Mouse (Mus musculus): Measurements from ENCODE around the gene Cant1. TPM values are rescaled to one million over a fixed set of nuclear protein-coding genes. Genes with fewer than 3 reads are reported as not detected.

The Cant1 gene
- polyA plus RNA-seq, 1 experiment from 2014 or later = 21.7 TPM

DNA sequence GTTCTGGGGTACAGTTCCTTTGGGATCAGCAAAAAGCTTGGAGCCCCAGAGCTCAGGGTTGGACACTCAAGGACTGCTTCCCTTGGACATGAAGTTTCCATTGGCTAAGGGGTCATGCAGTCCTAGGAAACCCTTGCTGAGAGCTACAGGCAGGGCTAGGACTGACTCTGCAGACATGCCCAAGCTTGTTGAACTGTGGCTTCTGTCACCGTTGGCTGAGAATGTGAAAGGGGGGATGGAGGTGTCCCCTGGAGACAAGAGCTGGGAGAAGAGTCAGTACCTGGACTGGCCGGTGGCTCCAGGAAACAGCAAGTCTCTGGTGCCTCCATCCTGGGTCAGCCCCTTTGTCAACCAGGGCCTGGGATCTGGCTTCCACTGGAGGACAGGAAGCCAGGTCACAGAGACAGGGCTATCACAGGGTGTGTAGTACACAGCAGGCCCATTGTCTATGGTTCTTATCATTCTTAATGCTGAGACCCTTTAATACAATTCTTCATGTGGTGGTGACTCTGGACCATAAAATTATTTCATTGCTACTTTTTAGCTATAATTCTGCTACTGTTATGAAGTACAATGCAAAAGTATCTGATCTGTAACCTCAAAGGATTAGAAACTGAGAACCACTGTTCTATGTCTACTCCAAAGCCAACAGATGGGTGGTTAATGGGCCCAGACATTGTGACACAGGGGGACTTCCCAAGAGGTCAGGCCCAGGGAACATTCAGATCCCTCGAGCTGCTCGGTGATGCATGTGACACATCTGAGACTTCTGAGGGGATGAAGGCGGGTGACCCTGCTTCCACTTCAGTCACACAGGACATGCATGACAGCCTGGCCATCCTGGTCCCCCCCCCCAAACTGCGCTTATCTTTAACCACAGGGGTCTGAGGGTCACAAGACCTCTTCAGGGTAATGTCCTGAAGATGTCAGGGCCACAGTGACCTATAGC lies 14.7 kb downstream of the Cant1 start:
- Histone ChIP-seq H3K9me3 (ENCODE audit: control insufficient read depth, low read length) (no peaks in the 10 kb centered on the region), H3K36me3 (ENCODE audit: control insufficient read depth, insufficient read depth, low read length) (peaks cover 4% of the 10 kb centered on the region), H3K9ac (ENCODE audit: low read length) (no peak overlapping the region), H3K4me1 (ENCODE audit: control insufficient read depth, insufficient read depth, low read length) (no peaks in the 10 kb centered on the region), H3K27ac (ENCODE audit: low read depth, low read length) (no peak overlapping the region), H3K27me3 (ENCODE audit: control insufficient read depth, insufficient read depth, low read length) (no peaks in the 10 kb centered on the region), H3K4me3 (ENCODE audit: low read depth, low read length) (no peak overlapping the region), H3K4me2 (no peak overlapping the region)
- DNase-seq (ENCODE audit: low spot score, missing footprints) (no peak), ATAC-seq (ENCODE audit: low FRiP score) (no peak)
- WGBS = 66% methylated on average over 6 of the region's 6 CpGs

DNA sequence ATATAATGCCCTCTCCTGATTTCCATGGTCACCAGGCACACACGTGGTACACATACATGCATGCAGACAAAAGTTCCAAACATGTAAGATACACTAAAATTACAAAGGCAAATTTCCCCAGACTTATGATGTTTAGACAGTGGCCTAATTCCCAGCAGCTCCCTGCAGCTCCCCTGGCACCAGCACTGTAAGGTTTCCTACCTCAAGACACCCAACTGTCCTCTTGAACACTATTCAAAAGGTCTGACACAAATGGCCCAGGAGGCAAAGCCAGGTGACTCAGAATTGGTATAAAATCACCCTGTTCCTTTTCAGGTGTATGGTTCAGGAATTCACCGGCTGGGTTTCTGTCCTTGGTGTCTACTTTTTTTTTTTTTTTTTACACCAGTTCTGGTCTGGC lies 15.7 kb downstream of the Cant1 start:
- no peaks in the 10 kb centered on the region for H3K4me1 ChIP-seq (ENCODE audit: control insufficient read depth, insufficient read depth, low read length)
- WGBS = 92% methylated on average over 2 of the region's 2 CpGs
- no peaks in the 10 kb centered on the region for H3K9me3 ChIP-seq (ENCODE audit: control insufficient read depth, low read length)
- peaks cover under 1% of the 10 kb centered on the region; the same call in 1 of the 2 replicates for H3K36me3 ChIP-seq (ENCODE audit: control insufficient read depth, insufficient read depth, low read length)
- H3K27me3 ChIP-seq (ENCODE audit: control insufficient read depth, insufficient read depth, low read length) = no peaks in the 10 kb centered on the region
- DNase-seq (ENCODE audit: low spot score, missing footprints) = no peak
- H3K4me2 ChIP-seq = no peak overlapping the region
- no peak overlapping the region for H3K27ac ChIP-seq (ENCODE audit: low read depth, low read length)
- H3K4me3 ChIP-seq (ENCODE audit: low read depth, low read length) = no peak overlapping the region
- H3K9ac ChIP-seq (ENCODE audit: low read length) = no peak overlapping the region
- ATAC-seq (ENCODE audit: low FRiP score) = no peak

DNA sequence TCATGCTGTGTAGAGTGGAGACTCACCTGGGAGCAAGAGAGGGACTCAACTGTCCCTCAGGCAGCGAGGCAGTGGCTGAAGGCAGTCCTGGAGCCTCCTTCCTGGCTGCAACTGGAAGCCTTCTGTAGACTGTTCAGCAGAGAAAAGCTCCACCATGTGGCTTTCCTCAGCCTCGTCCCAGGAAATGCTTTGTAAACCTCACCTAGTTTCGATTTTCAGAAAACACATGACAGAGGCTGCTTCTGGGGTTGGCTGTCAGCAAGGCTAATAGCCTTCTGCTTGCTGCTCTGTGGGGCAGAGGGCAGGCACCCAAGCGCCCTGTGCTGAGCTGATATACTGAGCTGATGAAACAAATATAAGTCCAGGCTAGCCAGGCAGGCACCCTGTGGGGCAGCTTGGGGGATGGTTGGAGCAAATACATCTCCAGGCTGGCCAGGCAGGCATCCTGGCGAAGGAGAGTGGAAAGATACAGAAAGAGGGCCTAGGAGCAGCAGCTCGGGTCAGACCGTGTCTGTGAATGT lies 17.1 kb downstream of the Cant1 start, which contains the start of gene Lgals3bp:
Gene Lgals3bp, minus strand, starts transcription at position 333 of the 521 bp plus-strand sequence.
- Histone ChIP-seq H3K9ac (ENCODE audit: low read length) (no peak within 1 kb of the TSS), H3K36me3 (ENCODE audit: control insufficient read depth, insufficient read depth, low read length) (no peaks in the 10 kb centered on the region; the same call in 1 of the 2 replicates), H3K4me2 (no peak within 1 kb of the TSS), H3K27me3 (ENCODE audit: control insufficient read depth, insufficient read depth, low read length) (no peaks in the 10 kb centered on the region), H3K27ac (ENCODE audit: low read depth, low read length) (no peak within 1 kb of the TSS), H3K9me3 (ENCODE audit: control insufficient read depth, low read length) (no peaks in the 10 kb centered on the region), H3K4me1 (ENCODE audit: control insufficient read depth, insufficient read depth, low read length) (no peaks in the 10 kb centered on the region), H3K4me3 (ENCODE audit: low read depth, low read length) (no peak within 1 kb of the TSS)
- DNase-seq (ENCODE audit: low spot score, missing footprints) (no peak), ATAC-seq (ENCODE audit: low FRiP score) (no peak)
- 53% methylated on average over 7 of the region's 7 CpGs for WGBS

DNA sequence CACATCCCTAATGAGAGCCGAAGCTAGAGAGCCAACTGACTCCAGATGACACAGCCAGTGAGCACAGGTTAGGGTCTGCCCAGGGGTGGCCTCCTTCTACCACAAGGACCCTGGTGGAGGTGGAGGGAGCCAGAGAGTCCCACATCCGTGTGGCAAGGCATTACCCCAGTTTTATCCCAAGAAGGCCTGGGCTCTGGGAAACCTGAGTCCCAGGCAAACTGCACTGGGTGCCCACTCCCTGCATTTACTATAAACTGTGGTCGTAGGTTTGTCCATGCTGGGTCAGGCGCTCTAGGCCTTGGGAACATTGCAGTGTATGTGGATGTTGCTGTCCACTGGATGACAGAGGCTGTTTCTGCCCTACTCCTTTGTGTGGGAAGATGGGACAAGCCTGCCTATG lies 17.7 kb downstream of the Cant1 start:
- no peak for ATAC-seq (ENCODE audit: low FRiP score)
- no peaks in the 10 kb centered on the region for H3K36me3 ChIP-seq (ENCODE audit: control insufficient read depth, insufficient read depth, low read length)
- H3K4me2 ChIP-seq = no peak overlapping the region
- no peaks in the 10 kb centered on the region for H3K4me1 ChIP-seq (ENCODE audit: control insufficient read depth, insufficient read depth, low read length)
- no peaks in the 10 kb centered on the region for H3K9me3 ChIP-seq (ENCODE audit: control insufficient read depth, low read length)
- 86% methylated on average over 4 of the region's 4 CpGs for WGBS
- no peak overlapping the region for H3K4me3 ChIP-seq (ENCODE audit: low read depth, low read length)
- H3K27ac ChIP-seq (ENCODE audit: low read depth, low read length) = no peak overlapping the region
- no peak overlapping the region for H3K9ac ChIP-seq (ENCODE audit: low read length)
- H3K27me3 ChIP-seq (ENCODE audit: control insufficient read depth, insufficient read depth, low read length) = no peaks in the 10 kb centered on the region
- DNase-seq (ENCODE audit: low spot score, missing footprints) = no peak

DNA sequence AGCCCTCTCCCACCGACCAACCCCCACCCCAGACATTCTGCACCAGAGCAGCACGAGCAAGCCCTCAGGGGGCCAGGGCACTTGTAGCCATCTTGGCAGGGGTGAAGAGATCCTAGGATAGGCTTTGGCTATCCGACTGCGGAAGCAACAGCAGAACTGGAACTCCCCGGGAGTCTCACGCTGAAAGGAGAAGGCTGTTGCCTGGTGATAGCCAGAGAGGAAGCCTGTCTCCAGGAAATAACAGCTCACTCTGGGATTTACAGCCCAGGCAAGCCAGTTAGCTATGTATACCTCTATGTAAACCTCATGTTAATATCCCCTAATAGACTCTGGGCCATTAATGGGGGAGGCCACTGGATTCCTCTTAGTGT lies 18.3 kb downstream of the Cant1 start:
- H3K27ac ChIP-seq (ENCODE audit: low read depth, low read length) = no peak overlapping the region
- 46% methylated on average over 6 of the region's 6 CpGs for WGBS
- H3K4me2 ChIP-seq = no peak overlapping the region
- no peaks in the 10 kb centered on the region for H3K4me1 ChIP-seq (ENCODE audit: control insufficient read depth, insufficient read depth, low read length)
- H3K9me3 ChIP-seq (ENCODE audit: control insufficient read depth, low read length) = no peaks in the 10 kb centered on the region
- ATAC-seq (ENCODE audit: low FRiP score) (no peak), DNase-seq (ENCODE audit: low spot score, missing footprints) (no peak)
- no peaks in the 10 kb centered on the region for H3K36me3 ChIP-seq (ENCODE audit: control insufficient read depth, insufficient read depth, low read length)
- no peak overlapping the region for H3K9ac ChIP-seq (ENCODE audit: low read length)
- no peak overlapping the region for H3K4me3 ChIP-seq (ENCODE audit: low read depth, low read length)
- no peaks in the 10 kb centered on the region for H3K27me3 ChIP-seq (ENCODE audit: control insufficient read depth, insufficient read depth, low read length)

DNA sequence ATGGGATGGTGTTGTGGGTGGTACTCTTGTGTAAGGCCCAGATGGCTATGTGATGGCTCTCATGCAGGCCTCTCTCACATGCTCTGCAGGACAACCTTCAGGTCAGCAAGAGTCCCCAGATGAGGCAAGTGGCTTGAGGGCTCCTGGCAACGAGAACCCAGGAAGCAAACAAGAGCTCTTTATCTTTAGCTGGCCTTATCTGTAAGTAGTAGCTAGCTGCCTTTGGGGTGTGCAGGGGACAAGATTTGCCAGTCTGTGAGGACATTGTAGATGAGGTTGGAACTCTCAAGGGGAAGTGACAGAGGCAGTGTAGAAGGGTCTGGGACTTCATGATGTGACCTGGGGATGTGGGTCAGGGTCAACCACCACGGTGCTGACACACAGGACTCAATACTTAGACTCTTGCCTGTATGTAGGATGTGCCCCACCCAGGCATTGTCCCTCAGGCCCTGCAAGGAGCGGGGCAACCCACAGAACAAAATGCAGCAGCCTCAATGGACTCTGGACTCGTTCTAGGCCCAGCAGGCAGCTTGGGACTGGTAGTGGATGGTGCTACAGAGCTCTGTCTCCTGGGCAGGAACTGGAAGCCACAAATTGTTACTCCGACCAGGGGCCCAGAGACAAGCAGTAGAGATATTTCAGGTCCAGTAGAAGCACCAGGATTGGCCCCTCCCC lies 18.9 kb downstream of the Cant1 start:
- Histone ChIP-seq H3K4me1 (ENCODE audit: control insufficient read depth, insufficient read depth, low read length) (no peaks in the 10 kb centered on the region), H3K9me3 (ENCODE audit: control insufficient read depth, low read length) (no peaks in the 10 kb centered on the region), H3K27ac (ENCODE audit: low read depth, low read length) (no peak overlapping the region), H3K4me3 (ENCODE audit: low read depth, low read length) (no peak overlapping the region), H3K27me3 (ENCODE audit: control insufficient read depth, insufficient read depth, low read length) (no peaks in the 10 kb centered on the region), H3K36me3 (ENCODE audit: control insufficient read depth, insufficient read depth, low read length) (no peaks in the 10 kb centered on the region), H3K9ac (ENCODE audit: low read length) (no peak overlapping the region), H3K4me2 (no peak overlapping the region)
- DNase-seq (ENCODE audit: low spot score, missing footprints) = no peak
- WGBS = 74% methylated on average over 5 of the region's 5 CpGs
- ATAC-seq (ENCODE audit: low FRiP score) = no peak

DNA sequence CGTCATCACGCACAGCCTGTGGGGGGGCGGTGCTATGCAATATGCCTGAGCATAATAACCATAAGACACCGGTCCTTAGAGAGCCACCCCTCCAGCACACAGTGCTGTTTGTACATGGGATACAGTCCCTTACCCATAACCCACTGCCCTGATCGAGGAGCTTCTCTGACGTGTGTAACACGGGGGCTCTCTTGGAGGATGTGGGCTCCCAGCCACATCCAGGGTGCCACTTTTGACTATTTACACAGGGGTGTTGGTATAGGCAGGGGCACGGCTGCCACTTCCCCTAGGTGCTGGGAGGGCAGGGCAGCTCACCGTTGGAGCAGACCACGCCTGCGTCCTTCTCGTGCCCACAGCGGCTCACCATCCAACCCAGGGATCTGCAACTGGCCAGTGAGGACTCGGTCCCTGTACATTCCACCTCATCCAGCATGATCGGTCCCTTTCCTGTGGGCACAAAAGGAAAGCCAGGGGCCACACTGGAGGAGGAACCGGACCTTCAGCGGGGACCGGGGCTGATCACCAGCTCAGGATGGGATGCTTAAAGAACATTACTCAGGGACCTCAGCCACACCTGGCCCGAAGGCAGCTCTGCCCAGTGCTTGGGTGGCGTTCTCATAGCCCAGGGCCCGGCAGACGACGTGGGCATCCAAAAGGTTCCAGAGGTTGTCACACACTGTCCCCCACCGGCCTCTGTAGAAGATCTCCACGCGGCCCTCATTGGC lies 20.9 kb downstream of the Cant1 start:
- H3K9ac ChIP-seq (ENCODE audit: low read length) = no peak overlapping the region
- H3K4me3 ChIP-seq (ENCODE audit: low read depth, low read length) = no peak overlapping the region
- H3K27me3 ChIP-seq (ENCODE audit: control insufficient read depth, insufficient read depth, low read length) = no peaks in the 10 kb centered on the region
- ATAC-seq (ENCODE audit: low FRiP score) (no peak), DNase-seq (ENCODE audit: low spot score, missing footprints) (no peak)
- H3K4me2 ChIP-seq = no peak overlapping the region
- no peaks in the 10 kb centered on the region for H3K9me3 ChIP-seq (ENCODE audit: control insufficient read depth, low read length)
- H3K4me1 ChIP-seq (ENCODE audit: control insufficient read depth, insufficient read depth, low read length) = no peaks in the 10 kb centered on the region
- H3K27ac ChIP-seq (ENCODE audit: low read depth, low read length) = no peak overlapping the region
- no peaks in the 10 kb centered on the region for H3K36me3 ChIP-seq (ENCODE audit: control insufficient read depth, insufficient read depth, low read length)
- WGBS = 94% methylated on average over 26 of the region's 26 CpGs

DNA sequence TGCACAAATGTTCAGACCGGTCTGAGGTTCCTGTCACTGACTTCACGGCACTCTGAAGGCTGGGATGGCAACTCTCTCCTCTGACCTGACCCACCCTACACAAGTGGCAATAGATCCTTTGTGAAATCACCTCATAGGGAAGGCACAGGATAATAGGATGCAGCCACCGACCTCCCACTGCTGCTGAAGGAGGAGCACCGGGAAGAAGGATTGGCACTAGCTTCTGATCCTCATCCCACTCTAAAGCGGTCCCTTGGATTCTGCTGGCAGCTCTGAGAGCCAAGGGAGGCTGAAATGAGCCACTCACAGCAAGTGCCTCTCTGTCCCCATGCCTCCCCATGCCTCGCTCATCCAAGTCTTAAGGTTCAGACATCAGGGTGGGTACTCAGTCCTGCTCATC lies 24.3 kb downstream of the Cant1 start:
- DNase-seq (ENCODE audit: low spot score, missing footprints) = no peak
- no peak for ATAC-seq (ENCODE audit: low FRiP score)
- Histone ChIP-seq H3K4me1 (ENCODE audit: control insufficient read depth, insufficient read depth, low read length) (no peaks in the 10 kb centered on the region), H3K27ac (ENCODE audit: low read depth, low read length) (no peak overlapping the region), H3K27me3 (ENCODE audit: control insufficient read depth, insufficient read depth, low read length) (no peaks in the 10 kb centered on the region), H3K4me3 (ENCODE audit: low read depth, low read length) (no peak overlapping the region), H3K4me2 (no peak overlapping the region), H3K9ac (ENCODE audit: low read length) (no peak overlapping the region), H3K9me3 (ENCODE audit: control insufficient read depth, low read length) (no peaks in the 10 kb centered on the region), H3K36me3 (ENCODE audit: control insufficient read depth, insufficient read depth, low read length) (no peaks in the 10 kb centered on the region)
- WGBS = 63% methylated on average over 6 of the region's 6 CpGs
